Mouse (Mus musculus) bone marrow, adult 2 months (tissue): Measurements from ENCODE around the gene Zgrf1.

Experiments
- CTCF ChIP-seq: fragments of 200-500 bp; IDR thresholded peaks from 2 replicates; pipeline ENCODE4 v1.5.1; 2011; ENCODE audit warnings: low read length, control low read depth; ENCODE audit not compliant: control insufficient read depth, insufficient read depth
- POLR2A ChIP-seq: fragments of 200-500 bp; IDR thresholded peaks from 2 replicates; pipeline ENCODE4 v1.6.1; 2011; ENCODE audit warnings: low read depth, mild to moderate bottlenecking, control low read depth, low read length, borderline replicate concordance; ENCODE audit not compliant: control insufficient read depth

DNA sequence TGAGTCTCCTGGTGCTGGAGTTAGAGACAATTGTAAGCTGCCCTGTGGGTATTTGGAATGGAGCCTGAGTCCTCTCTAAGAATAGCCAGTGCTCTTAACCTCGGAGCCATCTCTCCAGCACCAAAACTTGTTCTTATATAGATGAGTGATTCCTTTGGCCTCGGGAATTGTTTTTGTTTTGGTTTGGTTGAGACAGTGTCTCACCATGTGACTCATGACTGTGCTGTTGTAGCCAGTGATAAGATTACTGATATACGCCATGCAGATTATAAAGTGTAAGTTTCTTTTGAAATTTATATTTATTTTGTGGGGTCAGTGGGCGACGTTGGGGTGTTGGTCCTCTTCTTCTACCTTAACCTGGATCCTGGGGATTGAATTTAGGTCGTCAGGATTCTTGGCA, 33.0 kb upstream of the Zgrf1 start:
- no peak for TF ChIP-seq POLR2A
- TF ChIP-seq CTCF = no peak
